Mouse (Mus musculus) embryo, embryonic 11.5 days (tissue): Measurements from ENCODE around the gene Tecpr2.
"Not testable (repeated sequence)": the region's sequence is repeated elsewhere in the genome, so short reads cannot be mapped to it uniquely, and the experiment has no call there.

Experiments used
- DNase-seq: peaks from one replicate; pipeline ENCODE4 v3.0.0-alpha.2; 2012; ENCODE audit warnings: low read depth, low spot score

The Tecpr2 gene

GRCm38 (mm10) chr12:110889036-110890020 lies at the start of gene Tecpr2, which contains the start of gene Cinp:
Tecpr2 (plus strand) TSS chr12:110889264.
Cinp (minus strand) TSS chr12:110889145.
- DNase-seq: peak; percentile 95

- peak; percentile 93 for DNase-seq
Observed at GRCm38 (mm10) chr12:110840348-110841198, 48.5 kb upstream of the Tecpr2 start, which contains the start of gene Mok. Mok (minus strand) TSS chr12:110840939.

GRCm38 (mm10) chr12:110841731-110842493 lies 47.2 kb upstream of the Tecpr2 start:
- DNase-seq: no peak

GRCm38 (mm10) chr12:110843194-110844048 lies 45.6 kb upstream of the Tecpr2 start:
- peak; percentile 76 for DNase-seq

GRCm38 (mm10) chr12:110844227-110845130 lies 44.6 kb upstream of the Tecpr2 start:
- no peak for DNase-seq

GRCm38 (mm10) chr12:110845131-110845880 lies 43.8 kb upstream of the Tecpr2 start:
- DNase-seq: peak; percentile 89

GRCm38 (mm10) chr12:110846191-110846765 lies 42.8 kb upstream of the Tecpr2 start:
- no peak for DNase-seq

- peak; percentile 68 for DNase-seq
Observed at GRCm38 (mm10) chr12:110850010-110850928, 38.8 kb upstream of the Tecpr2 start, which contains the start of gene Zfp839. Zfp839 (plus strand) TSS chr12:110850253.

- DNase-seq: no peak
Observed at GRCm38 (mm10) chr12:110850929-110851256, 38.2 kb upstream of the Tecpr2 start.

- no peak for DNase-seq
Observed at GRCm38 (mm10) chr12:110851414-110851813, 37.6 kb upstream of the Tecpr2 start.

GRCm38 (mm10) chr12:110851923-110852322 lies 37.1 kb upstream of the Tecpr2 start:
- no peak for DNase-seq

- no peak for DNase-seq
Observed at GRCm38 (mm10) chr12:110854786-110855737, 34.0 kb upstream of the Tecpr2 start.

- DNase-seq: no peak
Observed at GRCm38 (mm10) chr12:110857196-110857595, 31.9 kb upstream of the Tecpr2 start.

- not testable (repeated sequence) for DNase-seq
Observed at GRCm38 (mm10) chr12:110858681-110859080, 30.4 kb upstream of the Tecpr2 start.

GRCm38 (mm10) chr12:110860293-110860692 lies 28.8 kb upstream of the Tecpr2 start:
- DNase-seq: no peak

- DNase-seq: no peak
Observed at GRCm38 (mm10) chr12:110861256-110861655, 27.8 kb upstream of the Tecpr2 start.
